Mouse (Mus musculus): ENCODE data around the gene Cubn. TPM values are rescaled to one million over a fixed set of nuclear protein-coding genes. Genes with fewer than 3 reads are reported as not detected.
A peak's percentile ranks its signal among the peaks of the same experiment; 100 is the strongest.

The Cubn gene
- polyA plus RNA-seq, 1 experiment from 2014 or later: 0.22 TPM

DNA sequence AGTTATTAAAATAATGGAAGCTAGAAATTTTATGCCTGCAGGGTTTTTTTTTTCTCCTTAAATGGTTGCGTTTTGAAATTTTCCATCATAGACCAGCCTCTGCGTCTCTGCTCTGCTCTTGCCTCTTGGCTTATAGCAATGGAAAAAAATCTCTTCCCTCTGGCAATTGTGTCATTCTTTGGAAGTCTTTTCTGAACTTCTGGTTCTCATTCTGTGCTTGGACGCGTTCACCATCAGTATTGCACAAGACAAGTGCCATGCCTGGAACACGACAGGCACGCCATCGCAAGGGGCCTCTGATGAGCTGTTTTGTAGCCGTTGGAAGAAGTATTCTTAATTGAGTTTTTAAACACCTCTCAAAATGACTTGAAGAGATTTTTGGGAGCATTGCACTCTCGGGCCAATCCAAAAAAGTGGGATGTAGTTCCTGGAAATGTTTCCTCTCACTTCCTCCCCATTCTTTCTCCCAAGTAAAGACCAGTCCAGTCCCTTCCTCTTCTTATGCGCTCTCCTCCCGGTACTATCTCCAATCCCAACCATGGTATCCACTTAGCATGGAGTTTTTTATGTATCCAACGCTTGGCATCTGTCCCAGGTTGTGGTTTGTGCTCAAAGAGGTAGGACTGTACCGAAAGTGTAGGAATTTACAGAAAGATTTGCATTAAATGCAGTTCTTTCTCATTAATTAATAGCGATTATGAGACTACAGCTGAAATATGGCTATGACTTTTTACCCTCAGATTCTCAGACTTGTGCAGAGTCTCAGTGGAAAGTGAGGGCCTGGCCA, 69.4 kb downstream of the Cubn start:
- H3K4me1 ChIP-seq (replicated peaks): no peaks in the 10 kb centered on the region
- no peak overlapping the region for H3K27ac ChIP-seq
- no peaks in the 10 kb centered on the region for H3K36me3 ChIP-seq
- no peak overlapping the region for H3K9ac ChIP-seq
- ATAC-seq (ENCODE audit: low FRiP score): no peak
- no peaks in the 10 kb centered on the region for H3K9me3 ChIP-seq
- H3K4me3 ChIP-seq: no peak overlapping the region
- no peak overlapping the region for H3K4me2 ChIP-seq
- WGBS: 90% methylated on average over 14 of the region's 14 CpGs
- H3K27me3 ChIP-seq: no peaks in the 10 kb centered on the region

DNA sequence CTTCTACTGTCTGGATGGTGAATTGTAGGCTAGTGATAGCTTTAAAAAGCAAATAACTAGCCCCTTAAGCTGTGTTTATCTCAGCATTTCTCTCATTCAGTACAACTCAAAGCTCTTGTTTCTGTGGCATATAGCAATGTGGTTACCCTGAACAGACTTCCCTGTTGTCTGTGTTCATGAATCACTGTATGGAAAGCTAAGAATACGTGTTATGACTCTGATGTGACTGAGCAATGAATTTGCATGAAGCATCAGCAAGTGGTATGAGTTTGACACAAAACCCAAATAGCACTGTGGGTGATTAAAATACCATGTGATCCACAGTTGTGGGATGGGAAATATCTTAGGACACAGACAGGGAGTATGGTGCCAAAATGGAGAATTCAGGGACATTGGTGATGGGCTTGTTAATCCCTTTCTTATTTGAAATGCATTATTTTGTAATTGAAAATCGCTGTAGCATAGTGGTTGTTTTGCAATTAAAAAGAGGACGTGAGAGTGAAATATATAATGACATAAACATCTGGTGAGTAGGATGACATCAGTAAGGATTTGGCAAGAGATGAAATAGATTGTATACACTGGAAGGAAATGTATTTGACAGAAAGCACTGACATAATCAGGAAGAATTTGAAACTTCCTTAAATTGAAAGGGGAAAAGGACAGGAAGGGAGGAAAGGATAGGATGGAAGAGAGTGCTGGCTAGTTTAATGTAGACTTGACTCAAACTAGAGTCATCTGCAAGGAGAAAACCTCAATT, 74.7 kb downstream of the Cubn start:
- Histone ChIP-seq H3K36me3 (no peaks in the 10 kb centered on the region), H3K4me3 (no peak overlapping the region), H3K9me3 (no peaks in the 10 kb centered on the region), H3K4me2 (no peak overlapping the region), H3K27ac (no peak overlapping the region), H3K27me3 (no peaks in the 10 kb centered on the region), H3K4me1 (replicated peaks) (0 out of 2 replicates have a peak, but pooled peaks cover 7% of the 10 kb centered on the region), H3K9ac (no peak overlapping the region)
- ATAC-seq (ENCODE audit: low FRiP score): no peak
- 77% methylated on average over 3 of the region's 3 CpGs for WGBS

DNA sequence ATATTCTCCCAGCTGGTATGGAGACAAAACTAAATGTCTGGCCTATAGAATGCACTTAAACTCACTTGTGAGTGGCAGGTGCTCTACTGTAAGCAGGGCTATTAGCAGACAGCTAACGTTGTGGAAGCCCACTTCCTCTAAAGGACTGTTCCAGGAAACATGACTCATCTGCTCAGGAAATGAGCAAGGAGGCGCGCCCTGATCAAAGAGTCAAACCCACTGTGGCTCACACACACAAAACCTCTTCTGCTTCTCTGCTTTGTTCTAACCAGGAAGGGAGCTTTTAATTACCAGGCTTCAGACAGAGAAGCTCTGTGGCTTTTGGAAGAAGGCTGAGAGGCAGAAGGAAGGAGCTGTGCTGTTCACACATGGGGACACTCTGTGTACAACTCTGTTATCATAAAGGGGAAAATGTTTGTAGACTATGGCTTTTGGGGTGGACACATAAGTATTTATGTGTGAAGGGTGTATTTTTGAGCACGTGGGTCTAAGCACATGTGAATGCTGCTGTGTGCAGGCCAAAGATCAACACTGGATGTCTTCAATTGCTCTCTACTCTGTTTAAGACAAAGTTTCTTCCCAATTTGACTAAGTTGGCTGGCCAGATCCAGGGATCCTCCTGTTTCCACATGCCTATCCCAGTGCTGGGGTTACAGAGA, 78.0 kb downstream of the Cubn start:
- no peaks in the 10 kb centered on the region for H3K27me3 ChIP-seq
- no peak overlapping the region for H3K9ac ChIP-seq
- H3K9me3 ChIP-seq: no peaks in the 10 kb centered on the region
- peak overlapping the region; percentile 30 for H3K27ac ChIP-seq
- ATAC-seq (ENCODE audit: low FRiP score): no peak
- no peak overlapping the region for H3K4me2 ChIP-seq
- no peaks in the 10 kb centered on the region for H3K36me3 ChIP-seq
- 0 out of 2 replicates have a peak, but pooled peaks cover 7% of the 10 kb centered on the region for H3K4me1 ChIP-seq (replicated peaks)
- no peak overlapping the region for H3K4me3 ChIP-seq
- 71% methylated on average over 4 of the region's 4 CpGs for WGBS

DNA sequence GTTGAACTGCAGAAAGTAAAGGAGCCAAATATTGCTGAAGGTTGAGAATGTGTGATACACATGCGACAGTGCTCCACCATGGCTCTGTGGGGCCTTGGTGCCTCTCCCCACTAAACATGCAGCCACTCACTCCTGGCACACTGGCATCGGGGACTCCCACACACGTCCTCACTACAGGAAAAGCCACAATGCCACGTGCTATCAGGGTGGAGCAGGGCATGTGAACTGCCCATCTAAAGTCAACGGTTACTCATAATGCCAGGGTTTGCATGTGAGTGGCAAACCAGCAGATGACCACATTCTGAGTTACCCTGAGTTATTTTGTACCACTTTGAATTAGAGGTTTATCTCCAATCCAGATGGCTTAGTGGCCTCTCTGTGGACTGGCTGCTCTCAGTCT, 81.0 kb downstream of the Cubn start:
- Histone ChIP-seq H3K27me3 (no peaks in the 10 kb centered on the region), H3K4me3 (no peak overlapping the region), H3K9me3 (no peaks in the 10 kb centered on the region), H3K27ac (no peak overlapping the region), H3K36me3 (no peaks in the 10 kb centered on the region), H3K9ac (no peak overlapping the region), H3K4me2 (no peak overlapping the region), H3K4me1 (replicated peaks) (peaks cover 11% of the 10 kb centered on the region)
- no peak for ATAC-seq (ENCODE audit: low FRiP score)
- WGBS: 87% methylated on average over 5 of the region's 5 CpGs

DNA sequence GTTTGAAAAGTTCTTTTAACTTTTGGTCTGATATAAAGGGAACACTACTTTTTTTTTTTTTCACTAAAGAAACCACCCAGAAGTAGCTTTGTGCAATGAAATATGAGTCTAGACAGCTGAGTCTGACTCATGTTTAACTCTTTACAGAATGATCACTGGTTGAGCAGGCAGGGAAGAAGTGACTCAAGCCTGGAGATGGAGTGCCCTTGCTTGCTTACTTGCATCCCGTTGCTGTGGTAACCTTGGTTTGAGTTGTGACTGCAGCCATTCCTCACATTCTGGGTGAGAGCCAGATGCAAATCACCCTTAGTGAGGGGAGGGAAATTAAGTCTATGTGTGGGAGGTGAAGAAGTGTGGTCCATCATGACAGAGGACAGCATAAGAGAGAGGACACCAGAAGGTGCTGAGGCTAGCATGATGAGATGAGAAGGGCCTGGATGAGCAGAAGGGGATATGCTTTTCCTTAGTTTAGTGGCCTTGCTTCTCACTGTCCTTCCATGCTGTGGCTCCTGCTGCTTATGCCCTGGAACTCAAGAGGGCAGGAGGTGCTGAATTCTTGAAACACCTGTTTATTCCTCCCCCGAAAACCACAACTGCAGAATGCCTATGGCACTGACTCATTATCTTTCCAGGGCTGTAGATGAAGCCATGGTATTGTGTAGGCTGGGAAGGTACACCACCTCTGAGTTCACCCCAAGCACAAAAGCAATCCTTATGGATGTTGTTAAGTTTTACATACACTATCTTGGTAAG, 81.7 kb downstream of the Cubn start:
- H3K36me3 ChIP-seq: no peaks in the 10 kb centered on the region
- H3K4me3 ChIP-seq: no peak overlapping the region
- H3K9ac ChIP-seq: no peak overlapping the region
- no peaks in the 10 kb centered on the region for H3K9me3 ChIP-seq
- WGBS: 73% methylated on average over 2 of the region's 2 CpGs
- peaks cover 11% of the 10 kb centered on the region for H3K4me1 ChIP-seq (replicated peaks)
- no peak for ATAC-seq (ENCODE audit: low FRiP score)
- no peak overlapping the region for H3K4me2 ChIP-seq
- no peak overlapping the region for H3K27ac ChIP-seq
- H3K27me3 ChIP-seq: no peaks in the 10 kb centered on the region

DNA sequence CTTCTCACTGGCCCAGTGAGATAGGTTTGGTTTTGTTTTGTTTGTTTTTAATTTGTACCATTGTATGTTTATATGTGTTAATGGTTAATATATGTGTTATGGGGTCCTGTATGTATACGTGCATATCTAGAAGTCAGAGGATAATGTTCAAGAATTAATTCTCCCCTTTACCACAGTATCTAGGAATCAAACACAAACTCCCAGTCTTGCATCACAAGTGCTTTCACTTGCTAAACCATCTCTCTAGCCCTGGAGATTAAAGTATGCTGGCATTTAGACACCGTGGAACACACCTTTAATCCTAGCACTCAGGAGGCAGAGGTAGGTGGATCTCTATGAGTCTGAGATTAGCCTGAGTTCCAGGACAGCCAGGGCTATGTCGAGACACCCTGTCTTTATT, 83.3 kb downstream of the Cubn start:
- ATAC-seq (ENCODE audit: low FRiP score): no peak
- no peak overlapping the region for H3K4me3 ChIP-seq
- no peak overlapping the region for H3K9ac ChIP-seq
- H3K9me3 ChIP-seq: no peaks in the 10 kb centered on the region
- H3K27ac ChIP-seq: no peak overlapping the region
- H3K36me3 ChIP-seq: no peaks in the 10 kb centered on the region
- no peak overlapping the region for H3K4me2 ChIP-seq
- H3K4me1 ChIP-seq (replicated peaks): peaks cover 4% of the 10 kb centered on the region
- WGBS: 81% methylated on average over 3 of the region's 3 CpGs
- no peaks in the 10 kb centered on the region for H3K27me3 ChIP-seq

DNA sequence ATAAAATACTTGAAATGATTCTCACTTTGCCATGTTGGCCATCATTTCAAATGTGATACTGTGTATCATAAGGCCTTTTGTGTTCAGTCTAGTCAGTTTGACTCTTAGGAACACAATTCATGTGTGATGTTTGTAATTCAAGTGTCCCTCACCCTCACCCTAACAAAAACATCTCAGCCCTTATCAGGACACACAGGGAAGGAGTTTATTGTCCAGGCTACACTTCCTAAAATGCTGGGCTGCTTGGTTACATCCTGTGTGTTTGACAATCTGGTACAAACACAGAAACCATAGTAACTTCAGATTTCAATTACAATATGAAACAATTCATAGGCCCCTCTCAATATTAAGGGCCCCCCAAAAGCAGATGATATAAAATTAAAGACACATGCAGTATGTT, 83.9 kb downstream of the Cubn start:
- no peaks in the 10 kb centered on the region for H3K27me3 ChIP-seq
- no peaks in the 10 kb centered on the region for H3K9me3 ChIP-seq
- H3K4me1 ChIP-seq (replicated peaks): peaks cover 4% of the 10 kb centered on the region
- no peak overlapping the region for H3K4me3 ChIP-seq
- H3K4me2 ChIP-seq: no peak overlapping the region
- no peak for ATAC-seq (ENCODE audit: low FRiP score)
- H3K36me3 ChIP-seq: no peaks in the 10 kb centered on the region
- no peak overlapping the region for H3K9ac ChIP-seq
- no peak overlapping the region for H3K27ac ChIP-seq

DNA sequence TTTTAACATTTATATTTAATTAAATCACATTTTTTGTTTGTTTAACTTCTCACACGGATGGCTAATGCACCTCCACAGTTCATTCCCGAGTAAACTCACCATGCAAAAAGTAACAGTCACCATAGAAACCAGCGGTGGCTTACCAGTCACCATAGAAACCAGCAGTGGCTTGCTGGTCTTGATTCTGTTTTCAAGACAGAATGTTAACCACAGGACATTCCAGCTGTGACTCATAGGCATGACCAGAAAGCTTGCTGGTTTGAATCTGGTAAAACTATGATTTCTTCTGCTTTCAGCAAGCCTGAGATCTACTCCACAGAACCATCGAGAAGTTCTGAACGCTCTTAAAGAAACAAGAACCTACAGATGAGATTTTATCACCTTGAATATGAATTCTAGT, 84.3 kb downstream of the Cubn start:
- H3K9me3 ChIP-seq: no peaks in the 10 kb centered on the region
- no peak overlapping the region for H3K9ac ChIP-seq
- 27% methylated on average over 5 of the region's 5 CpGs for WGBS
- no peaks in the 10 kb centered on the region for H3K36me3 ChIP-seq
- no peak overlapping the region for H3K4me3 ChIP-seq
- H3K27ac ChIP-seq: no peak overlapping the region
- no peak overlapping the region for H3K4me2 ChIP-seq
- H3K27me3 ChIP-seq: no peaks in the 10 kb centered on the region
- peaks cover 4% of the 10 kb centered on the region for H3K4me1 ChIP-seq (replicated peaks)
- peak; percentile 64; the same call in 1 of the 2 replicates for ATAC-seq (ENCODE audit: low FRiP score)

DNA sequence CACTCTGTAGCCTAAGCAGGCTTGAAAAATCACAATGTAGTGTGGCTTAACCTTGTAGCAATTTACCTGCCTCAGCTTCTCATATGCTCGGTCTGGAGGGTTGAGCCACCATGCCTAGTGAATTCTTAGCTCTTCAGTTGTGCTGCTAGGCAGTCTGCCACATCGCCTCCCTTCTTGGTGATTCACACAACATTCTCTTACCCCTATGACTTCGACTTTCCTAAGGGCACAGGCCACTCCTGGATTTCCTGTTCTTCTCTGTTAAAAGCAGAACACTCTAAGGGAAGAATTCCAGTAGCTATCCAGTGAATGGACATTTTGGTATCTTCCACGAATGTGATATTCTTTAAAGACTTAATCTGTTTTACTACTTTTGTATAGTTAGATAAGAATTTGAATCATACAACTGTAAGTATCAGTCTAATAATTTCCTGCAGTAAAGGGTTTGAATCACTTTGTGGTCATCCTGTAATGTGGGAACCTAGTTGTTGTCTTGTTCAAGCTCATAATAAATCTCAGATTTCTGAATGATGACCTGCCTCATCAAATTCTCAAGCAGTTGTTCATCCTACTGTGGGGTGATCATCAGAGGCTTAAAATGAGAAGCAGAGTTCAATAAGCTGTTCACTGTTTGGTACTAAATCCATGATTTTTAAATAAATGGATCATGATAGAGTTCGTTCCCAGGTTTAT, 86.5 kb downstream of the Cubn start:
- Histone ChIP-seq H3K4me3 (no peak overlapping the region), H3K27ac (no peak overlapping the region), H3K36me3 (no peaks in the 10 kb centered on the region), H3K4me1 (replicated peaks) (peaks cover 4% of the 10 kb centered on the region), H3K27me3 (no peaks in the 10 kb centered on the region), H3K9ac (no peak overlapping the region), H3K9me3 (no peaks in the 10 kb centered on the region), H3K4me2 (no peak overlapping the region)
- WGBS: 88% methylated on average over 5 of the region's 5 CpGs
- ATAC-seq (ENCODE audit: low FRiP score): no peak

DNA sequence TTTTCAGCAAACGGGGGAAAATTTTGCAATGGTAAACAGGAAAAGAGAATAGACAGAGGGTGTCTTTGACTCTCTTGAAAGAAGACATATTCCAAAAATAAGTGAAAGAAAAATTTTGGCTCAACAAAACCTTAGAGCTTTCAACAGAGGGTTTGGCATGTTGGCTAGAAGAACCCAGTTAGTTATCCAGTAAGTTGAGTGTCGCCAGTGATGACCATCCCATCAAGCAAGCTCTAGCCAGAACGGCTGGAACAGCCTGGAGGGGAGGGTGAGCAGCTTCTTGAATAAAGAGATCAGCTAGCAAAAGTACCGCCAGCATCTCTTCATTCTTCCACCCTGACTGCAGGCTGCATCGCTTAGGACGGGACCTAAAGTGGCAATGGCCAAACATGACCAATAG, 90.8 kb downstream of the Cubn start:
- ATAC-seq (ENCODE audit: low FRiP score): no peak

DNA sequence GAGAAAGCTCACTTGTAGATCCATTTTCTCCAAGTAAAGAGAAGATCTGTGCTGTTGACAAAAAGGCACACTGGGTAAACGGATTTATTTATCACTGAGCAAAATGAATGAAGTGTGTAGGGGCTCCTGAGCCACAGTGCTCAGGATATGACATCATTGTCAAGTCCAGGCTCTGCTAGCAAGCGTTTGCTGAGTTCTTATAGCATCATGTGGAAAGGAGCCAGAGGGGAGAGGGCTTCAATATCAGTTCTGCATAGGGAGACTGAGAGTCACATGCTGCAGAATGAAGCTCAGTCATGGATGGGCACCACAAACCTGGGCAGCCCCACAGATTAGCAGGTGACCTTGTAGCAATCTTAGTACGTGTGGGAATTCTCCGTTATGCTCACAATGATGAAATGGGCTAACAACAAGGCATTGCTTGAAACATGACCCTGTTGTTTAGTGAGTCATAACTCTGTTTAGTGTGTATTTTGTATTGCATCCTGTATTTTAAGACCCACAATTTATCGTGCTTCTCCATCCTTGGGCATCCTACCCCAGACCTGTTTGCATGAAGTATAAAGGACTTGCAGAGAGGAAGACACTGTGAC, 92.0 kb downstream of the Cubn start:
- H3K27ac ChIP-seq: peak overlapping the region; percentile 67
- 53% methylated on average over 5 of the region's 5 CpGs for WGBS

More for the DNA sequence above, 90.8 kb downstream of the Cubn start:
- Histone ChIP-seq H3K4me2 (no peak overlapping the region), H3K4me3 (no peak overlapping the region), H3K9ac (no peak overlapping the region), H3K36me3 (no peaks in the 10 kb centered on the region), H3K27ac (no peak overlapping the region), H3K27me3 (no peaks in the 10 kb centered on the region), H3K4me1 (replicated peaks) (peaks cover 19% of the 10 kb centered on the region), H3K9me3 (no peaks in the 10 kb centered on the region)
- WGBS: 85% methylated on average over 6 of the region's 6 CpGs

More for the DNA sequence above, 92.0 kb downstream of the Cubn start:
- Histone ChIP-seq H3K9ac (no peak overlapping the region), H3K4me1 (replicated peaks) (peaks cover 20% of the 10 kb centered on the region), H3K4me3 (no peak overlapping the region), H3K27me3 (no peaks in the 10 kb centered on the region), H3K9me3 (no peaks in the 10 kb centered on the region), H3K4me2 (no peak overlapping the region), H3K36me3 (no peaks in the 10 kb centered on the region)
- ATAC-seq (ENCODE audit: low FRiP score): peak; percentile 57; the same call in 1 of the 2 replicates

Measured in hindbrain, embryonic 13.5 days (tissue).